Mouse (Mus musculus) megakaryocyte progenitor cell, adult 5-6 weeks (primary cell): Measurements from ENCODE around the gene Clnk. TPM values are rescaled to one million over a fixed set of nuclear protein-coding genes. Genes with fewer than 3 reads are reported as not detected.
"Not testable (repeated sequence)": the region's sequence is repeated elsewhere in the genome, so short reads cannot be mapped to it uniquely, and the experiment has no call there.

Experiments
- ATAC-seq: replicated peaks from 2 replicates; pipeline ENCODE4 v1.8.0; 2016; ENCODE audit warnings: mild to moderate bottlenecking, moderate TSS enrichment, inconsistent platforms; ENCODE audit not compliant: poor library complexity
- total RNA-seq, 2 experiments: library from RNA; stranded (forward) in 1 of 2; stranded (reverse) in 1 of 2; fragments of 157-497, 149-512 nt in 1 of 2; fragments of 200-1000 nt in 1 of 2; gene quantifications; 2 replicates each; pipeline versions ENCODE4 v1.2.3 to v1.2.4; 2015 to 2017

The Clnk gene
- total RNA-seq (2015), result 1.2 and 2.6 TPM in 2 replicates
- 2.4 TPM in 1 of 2 replicates, not detected in the other for total RNA-seq (2017)

DNA sequence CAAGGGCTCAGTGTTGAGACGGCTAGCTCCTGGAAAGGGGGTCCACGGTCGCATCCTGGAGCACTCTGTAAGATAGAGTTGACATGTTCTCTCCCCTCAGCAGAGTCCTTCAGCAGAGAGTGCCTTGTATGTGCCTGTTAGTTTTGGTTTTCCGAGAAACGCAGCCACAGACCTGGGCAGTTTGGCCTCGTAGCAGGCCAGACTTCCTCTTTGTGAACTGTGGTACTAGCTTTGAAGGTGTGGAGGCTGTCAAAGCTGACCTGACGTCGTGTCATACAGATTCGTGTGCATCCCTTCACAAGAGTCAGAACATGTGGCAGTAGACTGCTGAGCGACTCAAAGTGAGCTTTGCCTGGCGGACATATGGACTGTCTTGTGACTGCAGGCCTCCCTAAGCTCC lies at the start of gene Clnk:
Clnk (minus strand) TSS at position 191 of the 400 bp plus-strand sequence.
- peak; percentile 85 for ATAC-seq

DNA sequence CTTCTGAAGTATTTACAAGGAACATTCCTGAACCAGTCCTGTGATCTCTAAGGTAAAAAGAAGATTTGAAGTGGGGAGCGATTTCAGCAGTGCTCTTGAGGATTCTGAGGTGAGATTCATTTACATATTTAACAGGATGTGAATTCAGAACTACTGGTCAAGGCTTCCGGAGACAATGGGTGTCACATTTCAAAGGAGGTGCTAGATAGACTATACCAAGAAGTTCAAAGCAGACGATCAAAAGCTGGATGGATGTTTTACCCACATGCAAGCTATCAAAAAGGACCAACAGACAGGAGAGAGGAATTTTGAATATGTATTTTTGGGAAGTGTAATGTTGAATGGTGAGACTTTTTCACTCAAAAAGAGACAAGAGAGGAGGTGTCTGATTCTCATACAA lies 28.7 kb upstream of the Clnk start:
- ATAC-seq, result no peak

DNA sequence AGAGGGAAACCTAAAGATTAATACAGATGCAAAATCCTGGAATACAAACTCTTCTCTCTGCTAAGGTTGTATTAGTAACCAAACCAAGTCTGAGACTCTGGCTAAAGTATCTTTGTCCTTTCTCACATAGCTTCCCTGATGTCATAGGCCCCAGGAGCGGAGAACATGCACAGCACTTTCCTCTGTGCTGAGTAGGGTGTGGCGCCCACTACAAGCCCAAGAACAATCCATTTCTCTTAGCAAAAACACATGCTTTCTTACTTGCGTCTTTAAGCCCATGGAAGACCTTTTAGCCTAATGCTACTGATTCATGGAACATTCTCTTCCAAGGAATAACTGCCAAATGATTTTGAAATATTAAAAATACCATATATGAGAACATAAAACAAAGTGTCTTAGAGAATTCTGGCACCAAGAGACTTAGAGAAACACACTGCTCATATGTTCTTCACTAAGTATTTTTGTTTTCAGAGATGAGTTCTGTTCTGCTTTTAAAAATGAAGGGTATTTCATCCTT lies 28.0 kb upstream of the Clnk start:
- no peak for ATAC-seq

DNA sequence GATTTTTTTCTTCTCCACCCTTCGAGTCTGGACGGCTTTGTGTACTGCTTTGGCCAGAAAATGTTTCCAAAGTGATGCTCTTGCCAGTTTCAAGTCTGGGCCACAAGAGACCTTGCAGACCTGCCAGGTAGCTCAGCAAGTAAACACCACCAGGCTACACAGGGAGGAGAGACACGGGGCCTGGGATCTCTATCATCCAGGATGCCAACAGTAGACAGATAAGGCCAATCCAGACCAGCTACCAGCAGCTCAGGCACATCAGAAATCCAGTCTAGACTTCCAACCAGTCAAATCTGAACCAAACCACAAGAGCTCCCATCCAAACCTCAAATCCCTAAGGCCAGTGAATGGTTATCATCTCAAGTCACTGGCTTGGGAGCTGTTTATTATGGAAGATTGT lies 26.3 kb upstream of the Clnk start:
- ATAC-seq, result no peak

DNA sequence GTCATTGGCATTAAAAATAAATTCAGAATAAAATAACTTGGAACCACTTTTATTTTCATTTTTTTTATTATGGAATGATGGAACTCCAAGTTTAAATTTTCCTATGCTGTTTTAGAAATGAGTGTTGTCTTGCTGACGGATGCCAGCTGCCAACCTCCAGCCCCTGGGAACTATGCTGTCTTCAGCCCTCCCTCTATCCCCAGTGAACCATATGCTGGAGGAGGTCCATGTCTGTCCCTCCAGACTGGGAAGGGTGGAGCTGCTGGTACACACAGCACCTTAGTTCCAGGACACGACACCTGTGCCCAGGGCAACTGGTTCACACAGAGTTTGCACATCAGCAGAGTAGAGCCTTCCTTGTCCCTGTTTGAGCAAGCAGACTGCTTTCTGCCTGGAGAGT lies 22.4 kb upstream of the Clnk start:
- ATAC-seq, result no peak

DNA sequence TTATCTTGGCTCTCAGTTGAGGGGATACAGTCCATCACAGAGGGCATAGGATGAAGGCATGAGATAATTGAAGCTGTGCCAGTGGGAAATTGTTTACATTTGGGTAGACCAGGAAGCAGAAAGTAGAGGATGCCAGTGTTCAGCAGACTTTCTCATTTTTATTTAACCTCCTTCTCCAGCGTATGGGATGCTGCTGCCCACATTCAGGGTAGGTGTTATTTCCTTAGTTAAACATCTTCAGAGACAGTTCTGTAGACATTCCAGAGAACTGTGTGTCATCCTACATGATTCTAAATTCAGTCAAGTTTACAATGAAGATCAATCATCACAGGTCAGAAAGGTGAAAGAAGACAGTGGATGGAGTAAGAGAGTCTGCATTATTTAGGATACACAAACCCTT lies 12.0 kb upstream of the Clnk start:
- ATAC-seq, result no peak

DNA sequence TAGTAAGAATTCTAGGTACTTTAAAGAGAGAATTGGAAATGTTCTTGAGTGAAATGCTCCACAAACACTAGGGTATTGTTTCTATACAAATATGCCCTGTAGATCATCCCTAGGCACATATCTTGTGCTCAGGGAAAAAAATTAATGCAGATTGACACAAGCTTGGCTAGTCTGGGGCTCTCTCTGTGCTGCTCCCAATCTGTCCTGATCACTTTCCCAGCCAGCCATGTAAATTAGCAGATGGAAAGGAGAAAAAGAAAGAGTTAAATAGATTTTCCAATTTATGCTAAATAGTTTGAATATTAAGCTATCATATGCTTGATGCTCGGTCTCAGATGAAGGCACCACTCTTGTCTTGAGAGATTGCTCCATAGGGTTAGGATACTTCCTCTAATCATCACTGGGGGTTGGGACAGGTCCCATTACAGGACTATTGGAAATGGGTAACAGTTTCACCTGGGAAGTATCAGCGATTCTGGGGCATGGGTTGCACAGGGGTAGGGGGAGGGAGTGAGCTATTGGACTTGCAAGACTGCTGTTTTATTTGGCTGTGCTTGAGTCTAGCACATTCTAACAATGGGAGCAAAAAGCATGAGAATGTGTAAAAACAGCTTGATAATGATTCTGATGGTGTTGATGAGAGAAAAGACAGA lies 10.1 kb upstream of the Clnk start:
- no peak for ATAC-seq

DNA sequence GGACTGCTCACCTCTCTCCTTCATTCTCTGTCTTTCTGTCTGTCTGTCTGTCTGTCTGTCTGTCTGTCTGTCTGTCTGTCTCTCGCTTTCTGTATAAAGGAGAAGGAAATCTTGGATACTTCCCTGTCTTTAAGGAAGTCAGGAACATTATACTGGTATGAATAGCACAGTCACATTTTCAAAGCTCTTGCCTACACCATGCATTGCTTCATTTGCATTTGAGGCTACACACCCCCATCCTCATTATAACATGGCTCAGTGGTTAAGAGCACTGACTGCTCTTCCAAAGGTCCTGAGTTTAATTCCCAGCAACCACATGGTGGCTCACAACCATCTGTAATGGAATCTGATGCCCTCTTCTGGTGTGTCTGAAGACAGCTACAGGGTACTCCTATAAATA lies 6.0 kb upstream of the Clnk start:
- ATAC-seq, result not testable (repeated sequence)

DNA sequence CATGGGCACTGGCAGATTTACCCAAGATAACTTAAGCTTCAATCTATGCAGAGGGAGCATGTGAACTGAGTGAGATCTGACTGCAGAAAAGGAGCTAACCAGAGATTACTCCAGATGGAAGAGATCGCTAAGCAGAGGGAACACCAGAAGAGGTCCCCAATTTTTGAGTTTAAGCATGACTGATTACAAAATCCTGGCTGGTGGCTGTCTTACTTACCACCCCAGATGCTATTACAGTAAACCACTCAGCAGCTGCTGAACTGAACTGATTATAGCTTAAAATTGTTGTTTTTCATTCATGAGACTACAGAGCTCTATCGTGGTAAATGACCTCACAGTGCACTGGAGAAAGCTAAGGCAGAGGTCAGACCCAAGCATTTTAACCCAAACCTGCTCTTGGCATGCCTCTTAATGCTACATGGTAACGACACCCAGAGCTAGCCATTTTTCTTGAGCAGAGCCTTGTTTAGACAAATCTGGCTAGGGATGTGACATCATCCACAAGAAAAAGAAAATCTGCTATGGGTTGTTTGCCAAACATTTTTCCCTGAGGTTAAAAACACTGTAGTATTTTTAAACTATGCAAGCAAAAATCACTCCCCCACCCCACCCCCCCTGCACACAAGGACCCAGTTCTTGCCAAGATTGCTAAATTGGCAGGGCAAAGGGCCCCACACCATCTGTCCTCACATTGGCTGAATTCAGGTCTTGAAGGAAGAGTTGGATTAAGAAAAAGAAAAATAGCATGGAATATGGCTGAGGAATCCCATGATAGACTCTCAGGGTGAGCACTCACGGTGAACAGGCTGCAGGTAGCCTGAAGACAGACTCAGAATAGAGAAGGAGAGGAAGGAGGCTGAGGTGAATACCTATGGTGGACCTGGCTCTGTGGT lies 5.4 kb upstream of the Clnk start:
- no peak for ATAC-seq

DNA sequence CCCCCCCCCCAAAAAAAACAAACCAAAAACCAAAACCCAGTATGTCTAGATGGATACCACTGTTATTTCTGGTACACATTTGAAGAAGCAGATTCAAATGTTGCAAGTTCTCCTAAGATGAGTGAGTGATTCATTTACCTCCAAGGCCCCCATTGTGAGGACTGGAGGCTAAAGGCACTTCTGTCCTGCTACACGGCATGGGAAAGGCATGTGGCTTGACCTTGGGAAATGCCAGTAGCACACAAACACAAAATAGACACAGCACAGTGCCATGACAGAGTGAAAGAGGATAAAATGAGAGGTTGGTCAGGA lies 4.8 kb upstream of the Clnk start:
- no peak for ATAC-seq

DNA sequence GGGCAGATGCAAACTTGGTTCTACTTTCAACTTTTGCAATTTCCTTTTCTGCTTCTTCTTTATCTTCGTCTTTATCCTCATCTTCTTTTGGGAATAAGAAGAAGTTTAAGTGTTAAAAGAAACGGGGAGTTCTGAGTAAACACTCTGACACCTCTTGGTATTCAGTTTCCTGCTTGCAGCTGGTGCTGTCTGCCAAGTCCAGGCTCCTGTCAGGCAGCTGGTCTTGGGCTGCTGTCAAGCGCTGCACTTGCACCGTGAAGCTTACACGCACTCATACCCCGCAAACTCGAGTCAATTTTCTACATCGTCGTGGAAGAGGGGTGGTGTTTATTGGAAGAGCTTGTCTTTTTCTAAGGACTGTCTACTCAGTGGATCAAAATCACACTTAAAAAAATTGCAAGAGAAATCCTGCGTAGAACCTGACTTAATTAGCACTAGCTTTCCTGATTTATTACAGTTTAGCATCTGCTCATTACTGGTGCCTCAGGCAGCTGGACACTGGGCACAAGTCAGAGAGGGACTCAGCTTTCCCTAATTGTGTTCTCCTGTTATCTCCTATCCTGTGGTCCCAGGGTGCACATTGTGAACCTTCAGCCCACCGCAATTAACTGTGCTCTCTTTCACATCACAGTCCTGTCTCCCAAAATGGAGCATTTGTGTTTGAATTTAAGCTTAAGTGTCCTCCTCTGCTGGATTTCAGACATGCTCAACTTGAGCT lies 3.5 kb upstream of the Clnk start:
- ATAC-seq, result no peak

DNA sequence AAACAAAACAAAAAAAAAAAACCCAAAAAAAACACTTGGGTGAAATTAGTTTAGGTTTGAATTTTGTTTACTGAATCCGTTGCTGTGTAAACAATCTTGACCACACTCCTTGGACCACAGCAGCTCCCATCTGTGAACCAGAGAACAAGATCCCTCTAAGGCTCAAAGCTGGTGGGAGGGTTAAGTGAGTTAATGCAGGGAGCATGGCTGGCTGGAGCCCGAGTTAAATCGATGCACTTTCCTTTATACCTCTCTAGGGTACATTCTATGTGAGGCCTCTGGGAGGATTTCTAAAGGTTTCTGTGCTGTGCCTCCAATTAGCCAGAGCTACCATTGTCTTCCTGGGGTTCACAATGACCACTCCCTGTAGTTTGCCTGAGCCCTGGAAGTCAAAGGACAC lies 1.2 kb downstream of the Clnk start:
- no peak for ATAC-seq

DNA sequence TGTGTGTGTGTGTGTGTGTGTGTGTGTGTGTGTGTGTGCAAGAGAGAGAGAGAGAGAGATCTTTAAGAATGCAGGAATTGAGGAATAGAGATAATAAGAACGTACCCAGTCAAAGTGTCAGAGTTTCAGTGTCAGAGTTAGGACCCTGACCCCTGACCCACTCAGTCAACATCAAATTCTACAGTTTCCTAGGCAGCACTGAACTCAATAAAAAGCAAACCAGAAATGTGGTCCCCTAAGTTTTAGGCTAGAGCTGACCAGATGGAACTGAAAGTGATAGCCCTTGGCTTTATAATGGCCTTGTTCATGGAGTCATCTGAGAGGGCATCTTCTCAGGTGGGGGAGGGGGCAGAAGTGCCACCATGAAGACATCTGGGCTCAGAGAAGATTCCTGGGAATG lies 1.7 kb downstream of the Clnk start:
- ATAC-seq, result no peak

DNA sequence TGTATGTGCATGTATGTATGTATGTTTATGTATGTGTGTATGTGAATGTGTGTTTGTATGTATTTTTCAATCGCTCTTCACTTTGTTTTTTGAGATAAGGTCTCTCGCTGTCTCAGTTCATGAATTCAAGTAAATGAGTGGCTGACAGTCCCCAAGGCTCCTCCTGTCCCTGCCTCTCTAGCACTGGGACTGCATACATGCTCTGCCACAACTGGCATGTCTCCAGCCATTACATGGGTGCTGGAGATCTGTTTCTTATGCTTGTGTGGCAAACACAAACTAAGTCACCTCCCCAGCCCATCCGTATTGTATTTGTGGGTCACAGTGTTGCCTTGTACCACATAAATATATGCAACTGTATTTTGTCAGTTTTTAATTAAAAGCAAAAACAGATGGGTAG lies 3.7 kb downstream of the Clnk start:
- ATAC-seq, result no peak

DNA sequence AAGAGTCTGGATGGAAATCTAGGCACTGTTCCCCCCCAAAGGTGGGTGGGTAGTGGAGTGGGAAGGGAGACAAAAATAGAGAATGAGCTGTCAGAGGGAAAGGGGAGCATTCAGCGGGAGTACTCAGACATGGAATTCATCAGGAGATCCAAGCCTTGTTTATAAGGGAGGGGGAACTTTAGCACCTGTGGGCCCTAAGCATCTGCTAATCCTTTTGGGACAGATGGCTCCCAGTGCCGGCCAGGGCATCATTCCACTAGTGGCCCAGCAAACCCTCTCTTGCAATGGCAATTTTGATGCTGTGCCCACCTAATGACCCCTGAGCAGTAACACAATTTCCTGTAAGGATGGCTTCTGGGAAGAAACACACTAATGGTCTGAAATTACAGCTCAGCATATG lies 5.0 kb downstream of the Clnk start:
- no peak for ATAC-seq

DNA sequence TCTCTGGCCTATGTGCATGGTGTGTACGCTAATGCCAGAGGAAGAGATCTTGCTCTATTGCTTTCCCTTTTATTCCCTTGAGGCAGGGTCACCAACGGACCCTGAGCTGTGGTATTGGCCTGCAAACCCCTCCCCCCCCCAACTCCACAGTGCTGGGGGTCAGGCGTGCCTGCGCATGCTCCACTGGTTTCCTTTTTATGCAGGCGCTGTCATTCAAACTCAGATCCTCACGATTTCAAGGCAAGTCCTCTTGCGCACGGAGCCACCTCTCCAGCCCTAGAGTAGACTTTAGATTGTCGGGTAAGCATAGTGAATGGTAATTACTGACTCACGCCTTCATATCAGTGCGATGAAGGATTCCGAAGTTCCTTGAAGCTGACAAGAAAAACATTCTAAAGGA lies 6.1 kb downstream of the Clnk start:
- ATAC-seq, result peak; percentile 83

DNA sequence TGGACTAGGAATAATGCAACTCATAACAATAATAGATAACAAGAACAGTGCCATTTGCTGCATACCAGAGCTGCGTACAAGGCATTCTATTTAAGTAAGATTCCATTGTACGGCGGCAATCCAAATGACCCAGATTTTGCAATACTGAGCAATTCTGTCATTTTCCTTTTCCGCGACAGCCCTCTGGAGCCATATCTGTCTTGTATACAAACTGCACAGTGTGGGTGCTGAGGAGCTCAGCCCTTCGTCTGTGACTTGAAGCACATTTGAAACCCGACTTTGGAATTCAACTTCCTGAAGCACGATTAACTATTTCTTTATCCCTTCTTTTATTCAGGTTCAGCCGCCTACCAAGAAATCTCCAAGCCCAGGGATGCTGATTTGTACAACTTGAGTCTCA lies 6.6 kb downstream of the Clnk start:
- ATAC-seq, result peak; percentile 53

DNA sequence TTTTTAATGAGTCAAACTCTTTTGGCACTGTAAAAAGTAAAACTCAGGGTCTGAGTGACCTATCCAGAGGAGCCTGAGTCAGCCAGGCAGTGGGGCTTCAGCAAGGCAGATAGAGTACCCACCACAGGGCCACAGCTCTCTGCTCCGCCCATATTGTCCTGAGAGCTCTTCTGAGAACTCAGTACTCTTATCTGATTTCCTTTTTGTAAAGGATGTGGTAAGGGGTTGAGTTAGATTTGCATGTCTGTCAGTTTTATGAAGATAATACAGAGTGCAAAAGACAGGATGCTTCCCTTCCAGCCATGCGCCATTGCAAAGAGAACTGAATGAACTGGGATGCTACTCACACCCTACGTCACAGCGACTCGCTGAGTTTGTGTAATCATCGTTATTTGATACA lies 12.0 kb downstream of the Clnk start:
- ATAC-seq, result peak; percentile 88

DNA sequence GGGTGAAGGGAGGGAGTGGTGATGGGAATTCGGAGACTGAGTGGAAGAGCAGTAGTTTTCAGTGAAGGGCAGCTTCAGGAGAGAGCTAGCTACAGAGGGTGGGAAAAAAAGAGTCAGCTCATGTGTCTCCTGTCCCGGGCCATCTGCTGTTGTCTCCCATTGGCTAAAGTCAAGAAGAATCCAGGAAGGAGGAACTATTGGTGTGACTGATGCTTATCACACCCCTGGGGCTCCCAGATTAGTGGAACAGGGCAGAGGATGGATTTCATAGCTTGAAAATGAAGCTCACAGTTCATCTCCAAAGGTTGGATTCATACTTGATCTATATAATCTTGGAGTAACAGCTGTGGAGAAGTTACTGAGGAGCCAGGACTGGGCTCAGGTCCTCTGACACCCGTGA lies 13.6 kb downstream of the Clnk start:
- no peak for ATAC-seq

DNA sequence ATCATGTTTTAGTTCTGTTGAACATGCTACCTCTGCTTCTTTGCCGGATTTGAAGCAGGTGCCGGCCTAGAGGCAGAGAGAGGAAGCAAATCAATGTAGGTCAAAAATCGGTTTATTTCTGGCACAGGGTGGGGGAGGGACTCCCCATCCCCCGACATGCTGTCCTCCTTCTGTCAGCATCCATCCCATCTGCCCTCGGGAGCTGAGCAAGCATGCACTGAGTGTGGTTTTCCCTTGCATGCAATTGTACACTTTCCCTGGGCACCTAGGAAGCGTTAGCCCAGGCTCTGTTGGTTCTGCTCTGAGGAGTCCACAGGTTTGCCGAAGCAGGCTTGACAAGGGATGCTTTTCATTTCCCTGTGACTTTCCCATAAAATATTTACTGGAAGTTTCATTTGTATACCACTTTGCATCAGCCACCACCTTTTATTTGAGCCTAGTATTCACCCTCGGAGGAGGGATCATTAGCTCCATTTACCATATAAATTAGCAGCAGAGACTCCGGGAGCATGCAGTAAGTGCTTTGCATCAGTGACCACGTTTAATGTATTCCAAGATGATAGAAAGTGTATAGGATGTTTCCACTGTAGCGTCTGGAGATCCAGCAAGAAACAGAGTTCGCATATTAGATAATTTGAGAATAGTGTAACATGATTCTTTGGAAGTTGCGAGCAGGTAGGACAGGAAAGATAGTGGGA lies 14.2 kb downstream of the Clnk start:
- ATAC-seq, result no peak
